Mouse (Mus musculus): ENCODE measurements around the gene Steap3.

Gene Steap3

GRCm38 (mm10) chr1:120155325-120155724 lies 117.2 kb downstream of the Steap3 start:
- no peak for DNase-seq (ENCODE audit: low read depth, low spot score)

GRCm38 (mm10) chr1:120154232-120154631 lies 118.3 kb downstream of the Steap3 start:
- no peak for DNase-seq (ENCODE audit: low read depth, low spot score)

GRCm38 (mm10) chr1:120146994-120147393 lies 125.5 kb downstream of the Steap3 start:
- DNase-seq (ENCODE audit: low read depth, low spot score): no peak

GRCm38 (mm10) chr1:120145527-120146216 lies 126.8 kb downstream of the Steap3 start:
- DNase-seq (ENCODE audit: low read depth, low spot score): no peak

- no peak for DNase-seq (ENCODE audit: low read depth, low spot score)
These were observed 130.0 kb downstream of the Steap3 start for GRCm38 (mm10) chr1:120142551-120142950.
